Mouse (Mus musculus) lung, adult 2 months (tissue): Measurements from ENCODE around the gene Vsx1. TPM values are rescaled to one million over a fixed set of nuclear protein-coding genes. Genes with fewer than 3 reads are reported as not detected.

Experiments
- DNase-seq: peaks from one replicate; pipeline ENCODE4 v3.0.0; 2022
- H3K4me1 ChIP-seq: fragments of 200-500 bp; 2 replicates; pipeline ENCODE4 v1.6.1; 2011; ENCODE audit warnings: low read length; ENCODE audit not compliant: control insufficient read depth, insufficient read depth
- H3K4me3 ChIP-seq: fragments of 200-500 bp; replicated peaks from 2 replicates; pipeline ENCODE3; 2011; ENCODE audit warnings: low read depth, mild to moderate bottlenecking, control low read depth, low read length; ENCODE audit errors: extremely low read depth
- CTCF ChIP-seq: fragments of 200-500 bp; IDR thresholded peaks from 2 replicates; pipeline ENCODE4 v1.5.1; 2011; ENCODE audit warnings: mild to moderate bottlenecking, low read length, control low read depth; ENCODE audit not compliant: insufficient read depth
- POLR2A ChIP-seq: fragments of 200-500 bp; IDR thresholded peaks from 2 replicates; pipeline ENCODE4 v1.6.1; 2011; ENCODE audit warnings: low read depth, mild to moderate bottlenecking, control low read depth, low read length, borderline replicate concordance; ENCODE audit errors: extremely low read depth
- WGBS: fragments of 180-500 bp; shearing (Covaris S2); methylation state at CpG from one replicate; pipeline ENCODE4 v1.1.7; 2018; 5-methylcytosine and 5-hydroxymethylcytosine counted together
- polyA plus RNA-seq: library from polyadenylated mRNA; depleted of rRNA; stranded (reverse); fragments of >200 nt; gene quantifications from 2 replicates; pipeline ENCODE4 v1.2.3, GENCODE M21; 2012

The Vsx1 gene
- polyA plus RNA-seq, 1 experiment = not detected

DNA sequence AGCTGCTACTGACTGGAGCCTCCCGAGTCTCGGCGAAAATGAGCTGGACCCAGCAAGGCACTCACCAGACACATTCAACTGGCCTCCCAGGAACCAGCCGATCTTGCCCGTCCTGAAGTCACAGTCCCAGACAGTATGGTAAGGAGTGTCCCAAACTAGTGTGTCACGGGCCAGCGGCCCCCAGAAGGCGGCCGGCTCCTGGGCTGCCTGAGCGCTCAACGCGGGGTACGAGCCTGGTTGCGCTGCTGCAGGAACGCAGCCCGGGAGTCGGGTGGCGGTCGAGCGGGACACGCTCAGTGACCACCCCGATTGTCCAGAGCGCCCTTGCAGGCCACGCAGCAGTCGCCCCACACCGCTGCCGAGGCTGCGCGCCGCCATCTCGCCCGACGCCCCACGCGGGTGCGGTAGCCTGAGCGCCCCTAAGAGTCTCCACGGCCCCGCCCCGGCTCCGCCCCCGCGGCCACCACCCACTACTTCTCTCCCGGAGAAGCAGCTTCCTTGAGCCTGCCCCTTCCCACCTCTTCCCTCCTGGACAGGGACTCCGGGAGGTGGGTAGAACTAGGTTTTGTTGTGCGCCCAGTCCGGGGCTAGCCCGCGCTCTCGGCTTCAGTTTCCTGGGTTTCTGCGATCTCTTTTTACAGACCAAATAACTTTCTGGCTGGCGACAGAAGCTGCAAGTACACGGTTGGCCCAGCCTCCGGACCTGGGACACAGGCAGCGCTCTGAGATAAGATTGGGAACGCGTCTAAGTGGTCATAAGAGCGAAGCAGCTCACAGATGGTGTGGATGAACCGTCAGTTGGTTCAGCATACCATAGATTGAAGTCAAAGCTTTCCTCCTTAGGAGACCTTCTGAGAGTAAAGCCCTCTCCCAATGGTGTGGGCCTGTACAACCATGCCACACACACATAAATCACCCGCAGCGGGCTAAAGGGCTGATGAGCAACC lies 21.1 kb downstream of the Vsx1 start, which contains the start of gene Acss1:
TSS of gene Acss1 (minus strand) at position 681 of the 947 bp plus-strand sequence.
- Histone ChIP-seq H3K4me1 (peaks cover 18% of the 10 kb centered on the region), H3K4me3 (peak within 1 kb of the TSS; percentile 62)
- WGBS = 1% methylated on average over 61 of the region's 61 CpGs
- TF ChIP-seq CTCF (no peak), POLR2A (peak; percentile 61; the same call in 1 of the 2 replicates)
- DNase-seq = peak; percentile 74

DNA sequence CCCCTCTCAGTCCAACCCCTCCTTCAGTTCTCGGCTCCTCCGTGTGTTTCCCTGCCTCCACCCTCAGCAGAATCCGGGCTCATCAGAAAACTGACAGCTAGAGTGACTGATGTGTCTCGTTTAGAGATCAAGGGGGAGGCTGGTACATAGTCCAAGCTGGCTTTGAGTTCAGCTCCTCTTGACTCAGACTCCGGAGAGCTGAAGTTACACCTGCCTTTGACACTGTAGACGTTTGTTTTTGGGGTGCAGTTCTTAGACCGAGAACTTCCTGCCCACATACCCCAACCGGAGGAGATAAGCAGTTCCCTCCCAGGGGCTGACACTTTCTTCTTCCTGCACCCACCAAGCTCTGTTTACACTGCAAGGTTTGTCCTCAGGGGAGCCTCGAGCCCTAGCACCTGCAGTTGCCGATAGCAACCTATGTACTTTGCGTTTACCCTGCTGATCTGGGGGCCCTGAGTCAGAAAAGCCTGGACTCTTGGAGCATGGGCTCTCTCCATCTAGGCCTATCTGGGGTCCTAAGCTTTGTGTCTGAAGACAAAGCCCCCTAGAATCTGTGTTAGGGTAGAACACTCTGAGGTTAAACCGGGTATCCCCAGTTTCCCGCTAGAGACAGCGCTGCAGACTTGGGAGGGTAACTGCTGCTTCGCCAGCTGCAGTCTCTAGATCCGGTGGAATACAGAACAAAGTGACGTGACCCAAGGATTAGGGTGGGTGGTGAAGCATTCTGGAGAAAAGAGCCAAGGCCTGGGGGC lies 21.9 kb downstream of the Vsx1 start:
- DNase-seq = peak; percentile 57
- WGBS = 1% methylated on average over 17 of the region's 17 CpGs
- no peak for TF ChIP-seq POLR2A
- no peak for TF ChIP-seq CTCF

DNA sequence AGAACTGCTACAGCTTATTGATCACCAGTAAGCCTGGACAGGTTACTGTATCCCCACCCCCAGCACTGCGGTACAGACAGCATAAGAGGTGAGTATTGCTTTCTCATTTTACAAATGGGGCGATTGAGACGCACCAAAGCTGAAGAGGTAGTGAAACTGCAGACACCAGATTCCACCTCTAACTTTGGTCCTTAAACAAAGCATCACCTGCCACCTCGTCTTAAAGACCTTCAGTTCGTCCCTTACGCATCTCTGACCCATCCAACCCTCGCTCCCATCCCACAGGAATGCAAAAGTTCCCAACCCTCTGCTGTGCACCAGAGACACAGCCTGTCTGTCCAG lies 22.5 kb downstream of the Vsx1 start:
- DNase-seq = no peak
- Histone ChIP-seq H3K4me3 (peak overlapping the region; percentile 62), H3K4me1 (peaks cover 14% of the 10 kb centered on the region)
- TF ChIP-seq CTCF (no peak), POLR2A (no peak)
- WGBS = 32% methylated on average over 7 of the region's 7 CpGs

More for the DNA sequence above, 21.9 kb downstream of the Vsx1 start:
- peaks cover 18% of the 10 kb centered on the region for H3K4me1 ChIP-seq
- H3K4me3 ChIP-seq = peak overlapping the region; percentile 62

DNA sequence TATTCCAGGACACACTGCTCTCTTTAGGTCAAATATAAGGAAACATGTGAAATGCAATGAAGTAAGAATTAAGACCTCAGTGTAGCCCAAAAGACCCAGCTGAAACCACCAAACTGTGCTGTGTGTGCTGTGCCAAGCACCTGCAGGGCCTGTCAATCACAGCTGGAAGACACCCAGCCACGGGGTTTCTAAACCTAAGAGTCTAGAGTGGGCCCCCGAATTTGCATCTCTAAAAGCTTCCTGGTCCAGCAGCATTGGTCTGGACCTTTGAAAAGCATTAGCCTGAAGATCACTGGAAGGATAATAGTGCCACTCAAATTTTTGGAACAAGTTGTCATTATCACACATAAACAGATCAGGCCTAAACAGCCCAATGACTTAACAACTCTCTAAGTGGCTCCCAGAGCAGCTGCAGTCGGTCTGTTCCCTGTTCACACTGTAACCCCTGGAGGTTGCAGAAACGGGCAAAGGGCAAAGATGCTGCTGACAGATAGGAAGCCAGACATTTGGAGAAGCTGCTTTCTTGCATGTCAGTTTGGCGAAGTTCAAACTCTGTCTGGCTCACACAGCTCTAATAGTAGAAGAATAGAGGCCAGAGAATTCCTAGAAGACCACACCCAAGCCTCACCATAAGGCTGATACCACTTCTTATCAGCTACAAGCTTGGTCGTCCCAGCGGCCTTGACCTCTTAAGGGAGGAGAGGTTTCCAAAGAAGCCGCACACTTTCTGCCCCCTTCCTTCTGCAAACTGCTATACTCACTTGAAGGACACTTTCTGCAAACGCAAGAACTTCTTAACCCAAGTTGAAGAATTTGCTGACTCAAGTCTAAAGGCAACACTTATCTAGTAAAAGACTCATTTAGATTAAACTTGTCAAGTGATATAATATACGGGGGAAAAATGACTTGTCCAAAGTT lies 23.4 kb downstream of the Vsx1 start:
- 36% methylated on average over 10 of the region's 10 CpGs for WGBS
- Histone ChIP-seq H3K4me3 (no peak overlapping the region), H3K4me1 (peaks cover 14% of the 10 kb centered on the region)
- no peak for DNase-seq
- no peak for TF ChIP-seq CTCF
- no peak for TF ChIP-seq POLR2A

DNA sequence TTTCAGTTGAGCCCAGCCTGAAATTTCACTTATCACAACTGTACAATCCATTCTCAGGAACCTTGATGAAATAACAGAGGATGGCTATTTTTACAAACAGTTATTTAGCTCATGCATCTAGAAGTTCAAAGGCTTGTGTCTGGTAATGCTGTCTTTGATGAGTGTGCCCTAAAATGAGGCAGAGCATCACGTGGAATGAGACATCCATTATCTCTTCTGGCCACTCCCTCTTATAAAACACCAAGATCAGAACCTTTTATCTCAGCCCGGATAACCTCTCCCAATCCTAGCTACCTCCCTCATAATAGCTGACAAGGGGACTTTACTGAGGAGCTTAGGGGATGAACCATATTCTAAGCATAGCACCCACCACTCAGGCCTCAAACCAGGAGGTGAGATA lies 24.2 kb downstream of the Vsx1 start:
- WGBS = 67% methylated on average over 2 of the region's 2 CpGs
- Histone ChIP-seq H3K4me1 (peaks cover 14% of the 10 kb centered on the region), H3K4me3 (no peak overlapping the region)
- no peak for DNase-seq
- TF ChIP-seq POLR2A (no peak), CTCF (no peak)

DNA sequence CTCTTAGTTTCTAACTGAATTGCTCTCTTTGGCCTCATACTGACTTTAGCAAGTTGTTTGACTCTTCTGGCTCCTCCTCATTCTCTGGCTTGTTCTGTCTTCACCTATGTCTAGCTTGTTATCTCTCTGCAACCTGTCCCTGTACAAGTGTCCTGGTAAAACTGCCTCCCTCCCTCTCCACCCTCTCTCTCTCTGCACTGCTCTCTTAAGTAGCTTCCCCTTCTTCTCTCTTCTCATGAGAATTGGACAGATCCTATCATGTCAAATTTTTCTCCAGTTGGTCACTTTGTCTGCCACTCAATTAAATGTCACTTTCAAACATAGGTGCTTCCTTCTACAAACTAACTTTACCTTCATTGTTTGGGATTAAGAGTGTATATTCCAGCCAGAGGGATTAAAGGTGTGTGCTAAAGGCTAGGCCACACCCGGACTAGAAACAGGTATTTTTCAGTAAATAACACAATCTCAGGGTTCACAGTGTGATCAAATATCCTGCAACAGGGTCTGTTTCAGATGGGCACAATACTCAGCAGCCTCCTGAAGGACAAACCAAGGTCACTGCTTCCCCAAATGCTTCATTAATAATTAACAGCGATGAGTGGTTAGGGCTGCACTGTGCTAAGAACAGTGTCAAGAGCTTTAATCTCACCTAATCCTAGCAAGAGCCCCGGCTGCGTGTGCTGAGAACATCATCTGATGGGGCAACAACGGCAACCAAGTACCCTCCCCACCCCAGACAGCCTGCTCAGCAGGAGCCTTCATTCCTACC lies 24.8 kb downstream of the Vsx1 start:
- Histone ChIP-seq H3K4me1 (peaks cover 11% of the 10 kb centered on the region), H3K4me3 (no peak overlapping the region)
- TF ChIP-seq POLR2A = no peak
- TF ChIP-seq CTCF = no peak
- 70% methylated on average over 5 of the region's 5 CpGs for WGBS
- no peak for DNase-seq

DNA sequence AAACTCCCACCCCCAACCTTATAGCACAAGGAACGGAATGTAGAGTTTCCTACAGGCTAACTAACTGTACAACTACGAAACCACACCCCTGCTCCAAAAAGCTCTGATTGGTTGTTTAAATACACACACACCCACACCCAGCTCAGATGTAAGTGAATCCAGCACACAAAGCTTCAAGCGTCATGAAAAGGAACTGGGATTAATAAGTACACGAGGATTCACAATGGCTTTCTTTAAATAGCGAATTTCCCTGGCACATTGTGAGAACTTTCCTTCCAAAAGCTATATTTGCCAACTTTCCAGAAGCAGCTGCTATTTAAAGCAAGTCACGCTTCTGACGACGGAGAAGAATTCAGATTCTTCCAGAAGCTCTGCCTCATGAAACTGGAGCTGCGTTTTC lies 25.9 kb downstream of the Vsx1 start:
- Histone ChIP-seq H3K4me3 (no peak overlapping the region), H3K4me1 (peaks cover 7% of the 10 kb centered on the region)
- TF ChIP-seq CTCF (no peak), POLR2A (no peak)
- DNase-seq = no peak
- 22% methylated on average over 9 of the region's 9 CpGs for WGBS

DNA sequence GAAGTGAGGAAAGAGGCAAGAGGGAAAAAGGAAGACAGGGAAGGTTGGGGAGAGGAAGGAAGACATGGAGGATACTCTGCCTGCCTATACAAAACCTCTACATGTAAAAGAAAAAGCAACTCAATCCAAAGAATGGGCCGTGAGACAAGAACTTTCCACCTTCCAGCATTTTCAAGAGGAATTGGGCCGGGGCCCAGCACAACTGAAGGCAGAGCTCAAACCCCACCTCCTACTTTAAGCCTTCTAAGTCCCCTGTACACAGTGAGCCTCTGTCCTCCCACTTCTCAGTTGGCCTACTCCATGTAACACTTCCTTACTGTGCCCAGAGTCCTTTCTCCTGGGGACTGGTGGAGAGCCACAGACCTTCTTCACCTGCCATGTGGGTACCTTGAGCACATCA lies 27.2 kb downstream of the Vsx1 start:
- no peak for DNase-seq
- peaks cover 7% of the 10 kb centered on the region for H3K4me1 ChIP-seq
- TF ChIP-seq POLR2A (no peak), CTCF (no peak)
- WGBS = 58% methylated on average over 2 of the region's 2 CpGs
- H3K4me3 ChIP-seq = no peak overlapping the region
